Mouse (Mus musculus) lung, adult 2 months (tissue): ENCODE results near the gene Grm5.

Experiments used
- CTCF ChIP-seq: fragments of 200-500 bp; IDR thresholded peaks from 2 replicates; pipeline ENCODE4 v1.5.1; 2011; ENCODE audit warnings: mild to moderate bottlenecking, low read length, control low read depth; ENCODE audit not compliant: insufficient read depth
- POLR2A ChIP-seq: fragments of 200-500 bp; IDR thresholded peaks from 2 replicates; pipeline ENCODE4 v1.6.1; 2011; ENCODE audit warnings: low read depth, mild to moderate bottlenecking, control low read depth, low read length, borderline replicate concordance; ENCODE audit errors: extremely low read depth

DNA sequence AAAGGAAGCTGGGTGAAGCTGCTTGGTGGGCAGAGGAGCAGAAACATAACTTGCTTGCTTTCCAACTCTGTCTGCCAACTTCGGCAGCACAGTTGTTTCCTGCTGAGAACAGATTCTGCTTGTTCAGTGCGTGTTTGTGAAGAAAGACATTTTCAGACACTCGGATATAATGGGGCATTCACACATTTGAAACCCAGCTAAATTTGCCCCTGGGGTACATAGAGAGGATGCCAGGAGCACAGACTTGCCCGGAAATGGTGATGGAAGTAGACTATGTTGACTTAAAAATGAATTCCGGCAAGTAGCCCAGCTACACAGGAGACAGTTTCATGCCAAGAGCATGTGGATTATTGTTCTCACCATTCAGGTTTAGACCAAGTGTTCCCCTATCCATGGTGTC lies 342.0 kb downstream of the Grm5 start:
- TF ChIP-seq CTCF = no peak
- no peak for TF ChIP-seq POLR2A
